Mouse (Mus musculus) layer of hippocampus, postnatal 10 days (tissue): ENCODE data around the gene Gsk3a. TPM values are rescaled to one million over a fixed set of nuclear protein-coding genes. Genes with fewer than 3 reads are reported as not detected.

Experiments
- DNase-seq, 2 experiments: peaks; one replicate each; pipeline ENCODE4 v3.0.0; 2021; ENCODE audit warnings: low spot score in 2 of 2
- total RNA-seq, 2 experiments: library from RNA; stranded (reverse); gene quantifications; 2 replicates each; pipeline ENCODE4 v1.2.3; 2021

Gsk3a gene
- total RNA-seq, 2 experiments from 2014 or later: 162 to 187 TPM

DNA sequence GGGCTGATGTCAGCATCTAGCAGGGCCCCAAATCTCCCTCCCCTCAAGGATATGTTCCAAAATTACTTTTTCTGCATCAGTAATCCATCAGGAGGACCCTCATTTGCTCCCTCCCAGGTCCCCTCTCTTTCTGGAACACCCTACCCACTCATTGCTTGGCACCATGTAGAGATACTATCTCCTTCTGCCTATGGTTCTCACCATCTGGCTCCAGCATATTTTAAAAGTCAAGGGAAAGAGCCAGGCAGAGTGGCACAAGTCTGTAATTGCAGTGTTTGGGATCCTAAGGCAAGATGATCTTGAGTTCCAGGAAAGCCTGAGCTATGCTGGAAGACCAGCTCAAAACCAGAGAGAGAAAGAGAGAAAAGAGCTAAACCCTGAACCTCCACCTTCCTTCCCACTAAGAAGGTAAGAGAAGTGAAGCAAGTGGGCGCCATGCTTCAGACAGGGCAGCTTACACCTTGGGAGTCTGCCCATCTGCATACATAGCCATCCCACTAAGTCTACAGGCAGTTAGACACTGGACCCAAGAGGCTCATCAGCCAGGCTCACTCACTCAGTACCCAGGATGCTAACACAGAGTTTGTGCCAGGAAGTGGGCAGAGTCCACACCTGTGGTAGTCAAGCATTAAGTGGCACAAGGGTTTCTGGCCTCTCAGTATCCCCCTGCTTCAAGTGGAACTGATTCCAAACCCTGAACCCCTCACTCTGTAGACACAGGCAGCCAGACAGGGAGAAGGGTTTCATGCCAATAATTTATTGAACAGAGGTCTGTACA lies 9.9 kb downstream of the Gsk3a start:
- no peak for DNase-seq

- DNase-seq: no peak
Measured at GRCm38 (mm10) chr7:25222275-25222967, 15.2 kb downstream of the Gsk3a start.

DNA sequence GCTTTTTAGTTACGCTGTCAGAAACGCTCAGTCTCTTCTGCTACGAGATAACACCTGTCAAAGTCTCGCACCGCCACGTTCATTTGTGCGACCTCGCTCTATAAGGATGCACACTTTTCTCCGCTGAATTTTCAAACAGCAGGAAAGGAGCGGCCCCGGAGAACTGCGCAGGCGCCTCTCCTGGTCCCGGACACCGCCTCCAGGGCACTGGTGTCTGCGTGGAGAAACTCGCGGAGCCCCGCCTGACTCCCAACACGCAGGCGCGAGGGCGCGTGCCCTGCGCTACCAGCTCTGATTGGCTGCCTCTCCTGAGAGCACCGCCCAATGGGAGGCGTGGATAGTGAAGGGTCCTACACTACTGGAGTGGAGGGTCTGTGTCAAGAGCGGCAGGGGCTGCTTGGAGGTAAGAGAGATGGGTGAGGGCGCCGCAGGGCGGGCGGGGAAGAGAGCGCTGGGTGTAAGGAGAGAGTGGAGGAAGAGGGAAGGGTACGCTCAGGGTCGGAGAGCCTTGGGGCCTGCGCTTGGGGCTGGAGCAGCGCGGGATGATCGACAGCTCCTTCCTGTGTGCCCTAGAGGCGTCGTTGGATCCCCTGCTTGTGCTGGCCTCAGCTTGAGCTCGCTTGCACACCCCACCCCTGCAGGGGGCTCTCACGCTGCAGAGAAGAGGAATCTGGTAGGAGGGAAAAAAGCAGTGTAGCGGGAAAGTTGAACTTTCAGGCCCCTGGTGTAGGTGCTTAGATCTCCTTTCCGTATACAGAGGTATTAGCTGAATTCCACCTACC lies 16.4 kb downstream of the Gsk3a start, which contains the start of gene Zfp526:
Gene Zfp526 (plus strand): TSS at position 324 of the 782 bp plus-strand sequence.
- peak; percentile 97 to 98 for DNase-seq

- DNase-seq: no peak
Measured at GRCm38 (mm10) chr7:25220457-25221101, 17.1 kb downstream of the Gsk3a start, which contains the start of gene Dedd2. Gene Dedd2, minus strand, starts transcription at chr7:25220615.

- peak; percentile 88 to 93 for DNase-seq
Measured at GRCm38 (mm10) chr7:25219756-25220456, 17.7 kb downstream of the Gsk3a start.

DNA sequence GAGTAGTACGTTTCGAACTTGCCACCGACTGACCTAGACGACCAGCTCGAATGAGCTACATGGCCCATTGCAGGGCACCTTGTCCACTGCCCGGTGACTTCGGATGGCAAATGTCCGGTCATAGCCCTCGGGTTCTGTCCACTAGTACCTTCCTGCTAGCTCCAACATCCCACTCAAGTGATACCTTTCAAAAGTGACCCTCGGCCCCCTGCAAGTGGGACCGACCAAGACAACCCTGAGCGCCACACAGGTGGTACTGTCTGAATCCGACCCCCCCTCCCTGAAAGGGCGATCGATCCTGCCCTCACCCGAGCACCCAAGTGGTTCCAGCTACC lies 18.3 kb downstream of the Gsk3a start:
- no peak for DNase-seq

DNA sequence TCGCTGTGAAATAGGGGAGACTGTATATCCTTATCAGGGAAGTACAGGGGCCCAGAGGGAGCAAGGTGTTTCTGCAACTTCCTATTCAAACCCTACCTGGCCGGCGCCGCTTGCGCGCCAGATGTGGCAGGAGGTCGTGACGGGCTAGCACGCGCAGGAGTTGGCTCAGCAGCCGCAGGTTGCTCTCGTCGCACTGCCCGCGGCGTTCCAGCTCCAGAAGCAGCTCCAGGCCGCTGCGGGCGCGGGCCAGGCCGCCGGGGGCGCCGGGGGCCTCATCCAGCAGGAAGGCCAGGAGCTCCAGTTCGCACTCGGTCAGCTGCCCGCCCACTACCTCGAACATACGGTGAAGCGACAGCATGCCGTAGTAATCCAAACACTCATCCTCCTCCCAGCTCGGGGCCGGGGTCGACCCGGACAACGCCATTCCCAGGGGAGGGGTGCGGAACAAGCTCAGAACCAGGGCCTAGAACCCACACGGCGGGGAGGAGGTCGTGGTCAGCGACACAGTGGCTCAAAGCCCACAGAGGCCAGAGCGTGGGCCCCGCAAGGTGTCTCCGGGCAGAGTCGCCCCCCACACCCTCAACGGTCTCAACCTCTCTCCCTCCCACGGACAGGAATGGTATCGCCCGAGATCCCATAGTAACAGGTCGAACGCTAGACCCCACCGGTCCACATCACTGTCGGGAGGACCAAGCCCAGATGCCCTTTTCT lies 18.8 kb downstream of the Gsk3a start:
- DNase-seq: peak; percentile 59 to 66

- no peak for DNase-seq
Measured at GRCm38 (mm10) chr7:25217653-25218395, 19.8 kb downstream of the Gsk3a start.

- DNase-seq: no peak
Measured at GRCm38 (mm10) chr7:25214172-25214571, 23.5 kb downstream of the Gsk3a start.

GRCm38 (mm10) chr7:25213099-25213498 lies 24.6 kb downstream of the Gsk3a start:
- DNase-seq: no peak

DNA sequence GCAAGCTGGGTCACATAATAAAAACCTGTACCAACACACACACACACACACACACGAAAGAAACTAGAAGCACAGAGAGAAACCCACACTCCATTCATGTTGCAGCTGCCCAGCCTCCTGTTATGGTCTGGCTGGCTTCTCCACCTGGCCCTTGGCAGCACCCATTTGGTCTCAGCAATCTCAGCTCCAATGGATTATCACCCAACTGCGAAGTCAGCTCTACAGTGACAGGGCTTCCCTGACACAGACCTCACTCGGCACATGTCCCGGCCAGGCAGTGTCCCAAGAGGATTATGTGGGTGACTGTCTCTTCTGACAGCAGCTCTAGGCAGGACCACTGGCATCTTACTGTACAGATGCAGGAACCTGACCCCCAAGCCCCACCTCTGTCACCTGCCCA lies 27.2 kb downstream of the Gsk3a start:
- no peak for DNase-seq

DNA sequence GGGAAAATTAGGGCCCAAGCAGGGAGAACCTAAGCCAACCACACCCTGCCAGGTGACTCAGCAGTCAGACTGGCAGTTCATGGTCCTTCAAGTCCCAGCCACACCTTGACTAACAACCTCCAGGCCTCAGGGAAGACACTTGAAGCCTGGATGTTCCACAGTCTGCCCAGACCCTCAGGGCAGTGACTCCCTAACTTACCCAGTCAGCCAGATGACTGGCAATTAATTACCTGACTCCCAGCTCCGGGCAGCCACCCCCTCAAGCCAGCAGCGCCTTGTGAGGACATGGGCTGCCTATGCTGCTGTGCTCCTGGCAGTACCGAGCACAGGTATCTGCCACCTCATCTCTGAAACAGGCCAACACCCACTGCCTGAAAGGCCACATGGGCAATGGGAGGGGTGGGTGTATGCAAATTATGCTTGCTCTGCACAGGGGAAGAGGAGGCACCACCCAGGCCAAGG lies 28.5 kb downstream of the Gsk3a start:
- DNase-seq: no peak

GRCm38 (mm10) chr7:25206094-25206830 lies 31.4 kb downstream of the Gsk3a start:
- DNase-seq: no peak

DNA sequence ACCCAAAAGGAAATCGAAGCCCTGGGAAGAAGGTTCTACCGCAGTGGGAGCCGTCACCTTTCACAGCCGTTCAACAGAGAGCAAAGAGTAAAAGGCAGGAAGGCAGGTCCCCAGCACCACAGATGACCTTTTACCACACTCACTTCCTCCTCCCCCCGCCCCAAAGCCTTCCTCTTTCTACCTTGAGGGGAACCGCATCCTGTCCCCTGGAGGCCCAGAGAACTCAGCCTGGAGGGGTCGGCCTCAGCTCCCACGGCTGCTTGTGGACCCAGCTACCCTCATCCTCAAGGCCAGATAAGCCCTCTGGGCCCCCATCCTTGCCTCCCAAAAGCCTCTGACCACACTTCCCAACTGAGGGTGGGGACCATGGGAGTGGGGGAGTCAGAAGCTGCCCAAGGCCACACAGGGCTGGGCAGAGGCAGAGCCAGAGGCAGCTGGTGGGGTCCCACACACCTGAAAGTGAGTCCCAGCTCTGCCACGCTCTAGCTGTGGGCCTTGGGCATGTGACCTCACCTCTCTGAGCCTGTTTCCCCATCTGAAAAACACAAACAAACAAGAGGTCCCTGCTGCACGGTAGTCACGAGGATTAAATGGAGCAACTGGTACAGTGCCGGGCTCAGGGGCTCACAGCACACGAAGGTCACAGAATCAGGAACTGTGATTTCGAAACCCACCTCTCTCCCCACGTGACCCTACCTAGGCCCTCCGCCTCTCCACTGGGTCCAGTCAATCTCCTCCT lies 32.1 kb downstream of the Gsk3a start:
- no peak for DNase-seq

DNA sequence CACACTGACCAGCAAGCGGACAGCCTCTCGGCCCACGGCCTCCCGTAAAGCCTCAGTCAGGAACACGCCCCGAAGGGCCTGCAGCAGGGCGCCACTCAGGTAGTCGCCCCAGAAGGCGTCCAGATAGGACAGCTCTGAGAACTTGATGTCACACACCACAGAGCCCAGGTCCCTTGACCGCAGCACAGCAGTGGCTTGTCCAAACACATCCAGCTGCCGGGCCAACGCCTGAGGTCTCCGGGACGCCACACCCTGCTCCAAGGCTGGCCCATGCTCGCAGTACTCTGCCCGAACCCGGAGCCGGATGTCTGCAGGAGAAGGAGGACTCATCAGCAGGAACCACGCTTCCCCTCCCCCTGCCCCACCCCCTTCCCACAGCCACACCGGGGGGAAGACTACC lies 34.0 kb downstream of the Gsk3a start:
- no peak for DNase-seq

DNA sequence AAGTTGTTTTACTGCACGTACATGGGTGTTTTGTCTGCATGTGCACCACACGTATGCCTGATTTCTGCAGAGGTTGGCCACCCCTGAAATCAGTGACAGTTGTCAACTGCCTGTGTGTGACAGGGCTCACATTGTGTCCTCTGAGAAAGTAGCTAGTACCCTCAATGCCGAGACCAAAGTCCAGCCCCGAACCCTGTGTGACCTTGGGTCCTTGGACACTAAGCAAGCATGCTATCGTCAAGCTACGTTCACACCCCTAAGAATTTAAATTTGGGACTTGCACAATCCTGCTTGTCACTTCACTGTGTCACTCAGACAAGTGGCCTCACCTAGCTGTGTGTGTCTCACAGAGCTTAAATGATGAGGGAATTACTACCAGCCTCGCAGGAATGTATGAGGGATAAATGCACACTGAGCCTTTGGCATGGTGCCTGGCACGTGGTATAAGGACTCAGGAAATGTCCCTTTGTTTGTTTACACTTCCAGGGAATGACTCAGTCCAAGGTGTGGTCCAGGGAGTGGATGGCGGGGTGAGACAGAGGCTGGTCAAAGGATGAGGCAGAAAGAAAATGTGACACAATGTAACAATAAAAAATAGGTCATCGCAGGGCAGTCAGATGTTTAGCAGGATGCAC lies 40.1 kb downstream of the Gsk3a start:
- no peak for DNase-seq

GRCm38 (mm10) chr7:25196107-25196506 lies 41.5 kb downstream of the Gsk3a start:
- DNase-seq: no peak
